Mouse (Mus musculus) cerebellum, adult 2 months (tissue): ENCODE measurements around the gene Arhgdia.

Source experiments
- CTCF ChIP-seq: fragments of 200-500 bp; IDR thresholded peaks from 2 replicates; pipeline ENCODE4 v1.5.1; 2011; ENCODE audit warnings: low read depth, mild to moderate bottlenecking, control low read depth, low read length, moderate library complexity, borderline replicate concordance; ENCODE audit not compliant: insufficient read depth
- POLR2A ChIP-seq: fragments of 200-500 bp; IDR thresholded peaks from 2 replicates; pipeline ENCODE4 v1.6.1; 2011; ENCODE audit warnings: low read length, control low read depth, borderline replicate concordance; ENCODE audit not compliant: insufficient read depth

- TF ChIP-seq CTCF (no peak), POLR2A (no peak)
Measured at GRCm38 (mm10) chr11:120626785-120627467, 45.5 kb upstream of the Arhgdia start.
